Mouse (Mus musculus) testis, adult 2 months (tissue): ENCODE measurements around the gene Shld2. TPM values are rescaled to one million over a fixed set of nuclear protein-coding genes. Genes with fewer than 3 reads are reported as not detected.

ENCODE experiments used
- H3K27ac ChIP-seq: fragments of 200-500 bp; 2 replicates; pipeline ENCODE4 v1.5.1; 2012; ENCODE audit warnings: low read depth, low read length; ENCODE audit not compliant: control insufficient read depth, insufficient read depth
- H3K27me3 ChIP-seq: fragments of 200-500 bp; 2 replicates; pipeline ENCODE4 v1.6.1; 2012; ENCODE audit warnings: mild to moderate bottlenecking, low read length, moderate library complexity; ENCODE audit not compliant: control insufficient read depth, insufficient read depth
- H3K36me3 ChIP-seq: fragments of 200-500 bp; 2 replicates; pipeline ENCODE4 v1.6.1; 2012; ENCODE audit warnings: mild to moderate bottlenecking, low read length; ENCODE audit not compliant: control insufficient read depth, insufficient read depth
- H3K4me1 ChIP-seq: fragments of 200-500 bp; 2 replicates; pipeline ENCODE4 v1.6.1; 2012; ENCODE audit warnings: low read length; ENCODE audit not compliant: control insufficient read depth, insufficient read depth
- H3K4me3 ChIP-seq: fragments of 200-500 bp; 2 replicates; pipeline ENCODE4 v1.5.1; 2012; ENCODE audit warnings: low read depth, mild to moderate bottlenecking, low read length, moderate library complexity, mixed read lengths; ENCODE audit not compliant: control insufficient read depth
- CTCF ChIP-seq: fragments of 200-500 bp; IDR thresholded peaks from 2 replicates; pipeline ENCODE4 v1.5.1; 2012; ENCODE audit warnings: low read depth, mild to moderate bottlenecking, inconsistent platforms, low read length, moderate library complexity; ENCODE audit not compliant: control insufficient read depth, insufficient read depth, insufficient replicate concordance
- POLR2A ChIP-seq: fragments of 200-500 bp; IDR thresholded peaks from 2 replicates; pipeline ENCODE4 v1.6.1; 2012; ENCODE audit warnings: low read depth, mild to moderate bottlenecking, inconsistent platforms, low read length, moderate library complexity; ENCODE audit not compliant: control insufficient read depth
- polyA plus RNA-seq: library from polyadenylated mRNA; depleted of rRNA; stranded (reverse); fragments of >200 nt; gene quantifications from 2 replicates; pipeline ENCODE4 v1.2.3, GENCODE M21; 2012

Shld2 gene
- polyA plus RNA-seq, 1 experiment: 1.5 TPM

GRCm38 (mm10) chr14:34311021-34311631 lies 833 bp upstream of the Shld2 start:
- no peaks in the 10 kb centered on the region for H3K36me3 ChIP-seq
- H3K27ac ChIP-seq: peak overlapping the region; percentile 89
- TF ChIP-seq POLR2A (no peak), CTCF (no peak)
- no peaks in the 10 kb centered on the region; the same call in 1 of the 2 replicates for H3K4me1 ChIP-seq
- peak overlapping the region; percentile 93 for H3K4me3 ChIP-seq
- H3K27me3 ChIP-seq: no peaks in the 10 kb centered on the region

- TF ChIP-seq CTCF (no peak), POLR2A (no peak)
- peak overlapping the region; percentile 93 for H3K4me3 ChIP-seq
- H3K27me3 ChIP-seq: no peaks in the 10 kb centered on the region
- peak overlapping the region; percentile 96 for H3K27ac ChIP-seq
- H3K36me3 ChIP-seq: no peaks in the 10 kb centered on the region
- no peaks in the 10 kb centered on the region; the same call in 1 of the 2 replicates for H3K4me1 ChIP-seq
These were observed 423 bp downstream of the Shld2 start for GRCm38 (mm10) chr14:34309907-34310233.

- Histone ChIP-seq H3K4me3 (no peak overlapping the region), H3K36me3 (no peaks in the 10 kb centered on the region), H3K27ac (no peak overlapping the region), H3K4me1 (no peaks in the 10 kb centered on the region; the same call in 1 of the 2 replicates), H3K27me3 (no peaks in the 10 kb centered on the region)
- TF ChIP-seq CTCF (no peak), POLR2A (no peak)
These were observed 1.0 kb downstream of the Shld2 start for GRCm38 (mm10) chr14:34309266-34309665.

GRCm38 (mm10) chr14:34303265-34303680 lies 7.0 kb downstream of the Shld2 start:
- no peaks in the 10 kb centered on the region for H3K36me3 ChIP-seq
- TF ChIP-seq POLR2A: no peak
- no peak for TF ChIP-seq CTCF
- H3K4me3 ChIP-seq: no peak overlapping the region
- H3K27ac ChIP-seq: no peak overlapping the region; the same call in 1 of the 2 replicates
- no peaks in the 10 kb centered on the region for H3K4me1 ChIP-seq
- H3K27me3 ChIP-seq: no peaks in the 10 kb centered on the region

GRCm38 (mm10) chr14:34302681-34303242 lies 7.5 kb downstream of the Shld2 start:
- no peaks in the 10 kb centered on the region for H3K36me3 ChIP-seq
- no peaks in the 10 kb centered on the region for H3K27me3 ChIP-seq
- no peaks in the 10 kb centered on the region for H3K4me1 ChIP-seq
- H3K4me3 ChIP-seq: no peak overlapping the region
- TF ChIP-seq CTCF (no peak), POLR2A (no peak)
- H3K27ac ChIP-seq: no peak overlapping the region

- no peak for TF ChIP-seq CTCF
- no peak for TF ChIP-seq POLR2A
- Histone ChIP-seq H3K27ac (peak overlapping the region; percentile 46), H3K4me3 (no peak overlapping the region)
These were observed 11.2 kb downstream of the Shld2 start for GRCm38 (mm10) chr14:34298871-34299700.

GRCm38 (mm10) chr14:34297634-34298033 lies 12.7 kb downstream of the Shld2 start:
- H3K27ac ChIP-seq: no peak overlapping the region
- H3K27me3 ChIP-seq: no peaks in the 10 kb centered on the region
- TF ChIP-seq CTCF (no peak), POLR2A (no peak)
- no peaks in the 10 kb centered on the region for H3K36me3 ChIP-seq
- H3K4me3 ChIP-seq: no peak overlapping the region
- no peaks in the 10 kb centered on the region for H3K4me1 ChIP-seq

More at GRCm38 (mm10) chr14:34298871-34299700, 11.2 kb downstream of the Shld2 start:
- no peaks in the 10 kb centered on the region for H3K27me3 ChIP-seq
- no peaks in the 10 kb centered on the region for H3K4me1 ChIP-seq
- no peaks in the 10 kb centered on the region for H3K36me3 ChIP-seq
